Mouse (Mus musculus) spleen, adult 12 weeks (tissue): ENCODE measurements around the gene Kcnk7.
A peak's percentile ranks its signal among the peaks of the same experiment; 100 is the strongest.
"Not testable (repeated sequence)": the region's sequence is repeated elsewhere in the genome, so short reads cannot be mapped to it uniquely, and the experiment has no call there.

Experiments used
- DNase-seq: peaks from one replicate; pipeline ENCODE4 v3.0.0; 2022; ENCODE audit warnings: low spot score

Gene Kcnk7

GRCm38 (mm10) chr19:5704163-5704800, at the start of gene Kcnk7:
Gene Kcnk7, plus strand, starts transcription at chr19:5704367.
- DNase-seq = peak; percentile 59

DNA sequence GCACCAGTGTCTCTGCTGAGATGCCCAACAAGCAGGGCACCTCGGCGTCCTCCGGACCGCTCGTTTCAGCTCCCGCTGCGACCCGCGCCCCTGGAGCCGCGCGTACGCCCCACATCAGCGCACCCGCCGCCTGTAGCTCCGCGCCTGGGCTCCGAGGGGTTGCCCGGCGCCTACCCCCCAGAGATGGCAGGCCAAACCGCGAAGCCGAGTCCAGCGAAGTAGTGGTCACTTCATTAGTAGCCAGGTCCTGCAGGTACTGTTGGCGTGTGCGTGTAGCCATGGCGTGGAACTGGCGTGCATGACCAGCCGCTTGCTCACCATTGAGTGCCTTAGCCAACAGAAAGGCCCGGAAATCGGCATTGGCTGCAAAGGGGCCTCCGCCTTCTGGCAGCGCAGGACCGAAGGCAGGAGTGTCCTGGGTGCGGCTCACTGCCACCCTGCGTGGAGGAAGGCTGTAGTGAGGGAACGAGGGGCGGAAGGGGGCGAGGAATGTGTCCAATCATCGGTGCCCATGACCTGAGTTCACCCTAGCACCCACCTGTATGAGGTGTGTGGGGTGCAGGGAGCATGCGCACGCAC, 49.4 kb upstream of the Kcnk7 start:
- DNase-seq = no peak

GRCm38 (mm10) chr19:5660942-5661751, 43.0 kb upstream of the Kcnk7 start:
- peak; percentile 33 for DNase-seq

DNA sequence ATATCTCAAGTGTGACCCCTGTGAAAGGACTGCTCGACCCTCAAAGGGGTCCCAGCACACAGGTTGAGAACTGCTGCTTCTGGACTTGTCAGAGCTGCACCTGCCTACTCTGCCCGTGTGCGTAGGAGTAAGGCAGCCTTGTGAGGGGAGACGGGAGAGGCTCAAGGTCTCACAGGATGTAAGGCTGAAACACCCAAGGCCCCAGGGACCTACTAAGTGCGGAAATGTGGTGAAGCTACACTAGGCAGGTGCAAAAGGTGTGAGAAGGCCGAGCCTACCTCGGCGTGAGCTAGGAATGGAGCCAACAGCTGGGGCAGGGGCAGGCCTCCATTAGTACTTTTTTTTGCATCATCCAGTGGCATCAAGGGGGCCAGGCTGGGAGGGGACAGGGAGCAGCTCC, 41.9 kb upstream of the Kcnk7 start:
- peak; percentile 40 for DNase-seq

DNA sequence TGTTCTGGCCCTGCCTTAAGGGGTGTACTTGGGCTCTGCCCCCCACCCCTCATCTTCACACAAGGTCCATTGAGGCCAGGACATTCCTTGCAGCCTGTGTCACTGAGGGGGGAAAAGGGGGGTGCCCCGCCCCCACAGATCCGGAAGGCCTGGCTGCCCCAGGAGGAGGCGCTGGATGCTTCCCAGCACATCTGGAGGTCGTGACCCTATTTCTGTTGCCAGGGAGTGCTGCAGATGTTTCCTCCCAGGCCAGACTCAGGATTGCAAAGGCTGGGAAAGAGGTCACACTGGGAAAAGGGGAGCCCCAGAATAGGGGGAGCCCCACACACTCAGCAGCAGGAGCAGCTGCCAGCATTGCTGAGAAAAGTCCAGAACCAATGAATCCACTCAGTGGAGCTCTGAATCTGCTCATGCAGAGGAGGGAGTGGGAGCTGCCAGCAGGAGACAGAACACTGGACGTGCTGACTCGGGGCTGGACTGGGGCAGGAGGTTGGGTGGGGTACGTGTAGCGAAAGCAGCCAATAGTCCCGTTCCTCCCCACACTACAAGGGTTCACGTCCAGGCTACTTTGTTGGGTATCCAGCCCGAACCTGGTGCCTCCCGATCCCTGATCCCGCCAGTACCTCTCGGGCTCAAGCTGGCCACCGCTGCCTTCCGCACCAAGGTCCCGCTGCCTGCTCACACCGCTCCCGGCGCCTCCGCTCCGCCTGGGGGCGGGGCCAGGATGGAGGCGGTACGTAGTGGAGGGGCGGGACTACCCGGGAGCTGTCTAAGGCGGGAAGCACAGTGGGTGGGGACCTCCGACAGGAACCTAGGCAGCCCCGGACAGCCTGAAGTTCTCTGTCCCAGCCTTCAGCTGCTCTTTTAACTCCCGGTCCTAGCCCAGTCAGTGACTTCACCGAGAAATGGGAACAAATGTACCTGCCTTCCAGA, 40.9 kb upstream of the Kcnk7 start, which contains the start of gene Sipa1:
Gene Sipa1, minus strand, starts transcription at position 727 of the 933 bp plus-strand sequence.
- DNase-seq = peak; percentile 98

DNA sequence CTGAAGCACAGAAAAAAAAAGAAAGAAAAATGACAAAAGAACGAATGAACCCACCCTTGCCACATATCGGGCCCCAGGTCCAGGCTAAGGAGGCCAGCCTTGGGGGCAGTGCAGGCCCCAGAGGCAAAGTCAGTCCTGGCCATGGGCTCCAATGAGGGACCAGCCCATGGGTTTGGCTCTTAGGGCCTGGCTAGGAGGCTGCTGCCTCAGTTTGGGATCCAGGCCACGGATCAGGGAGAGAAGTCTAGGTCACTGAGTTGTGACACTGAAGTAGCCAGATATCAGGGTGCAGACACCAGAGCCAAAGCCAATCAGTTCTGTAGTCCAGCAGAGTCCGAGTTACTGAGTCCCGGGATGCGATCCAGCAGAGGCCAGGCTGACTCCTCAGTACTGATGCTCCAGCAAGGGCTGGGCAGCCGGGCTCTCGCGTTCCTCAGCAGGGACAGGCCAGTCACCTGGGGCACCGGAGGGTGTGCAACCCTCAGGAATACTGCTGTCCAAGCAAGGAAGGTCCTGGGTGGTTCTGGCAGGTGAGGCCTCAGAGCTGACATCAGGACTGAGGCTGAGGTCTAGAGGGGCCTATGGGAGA, 39.4 kb upstream of the Kcnk7 start:
- DNase-seq = no peak

- DNase-seq = peak; percentile 73
Measured at GRCm38 (mm10) chr19:5665465-5665864, 38.7 kb upstream of the Kcnk7 start.

- no peak for DNase-seq
Measured at GRCm38 (mm10) chr19:5666386-5666785, 37.8 kb upstream of the Kcnk7 start.

DNA sequence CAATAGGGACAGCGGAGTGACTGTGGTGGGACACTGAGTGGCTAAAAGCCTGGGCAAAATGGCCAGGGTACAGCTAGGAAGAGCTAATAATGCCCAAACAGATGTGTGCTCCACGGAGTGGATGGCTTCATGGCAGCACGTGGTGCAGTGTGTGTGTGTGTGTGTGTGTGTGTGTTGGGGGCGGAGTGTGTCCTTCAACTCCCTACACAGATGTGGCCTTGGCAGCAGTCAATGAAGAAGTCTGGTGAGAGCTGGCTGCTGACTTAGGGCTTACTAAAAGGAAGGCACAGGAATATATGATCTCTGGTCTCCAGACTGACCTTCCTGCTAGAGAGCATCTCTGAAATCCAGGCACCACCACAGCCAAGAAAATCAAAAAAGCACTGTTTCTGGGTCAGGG, 35.8 kb upstream of the Kcnk7 start:
- no peak for DNase-seq

DNA sequence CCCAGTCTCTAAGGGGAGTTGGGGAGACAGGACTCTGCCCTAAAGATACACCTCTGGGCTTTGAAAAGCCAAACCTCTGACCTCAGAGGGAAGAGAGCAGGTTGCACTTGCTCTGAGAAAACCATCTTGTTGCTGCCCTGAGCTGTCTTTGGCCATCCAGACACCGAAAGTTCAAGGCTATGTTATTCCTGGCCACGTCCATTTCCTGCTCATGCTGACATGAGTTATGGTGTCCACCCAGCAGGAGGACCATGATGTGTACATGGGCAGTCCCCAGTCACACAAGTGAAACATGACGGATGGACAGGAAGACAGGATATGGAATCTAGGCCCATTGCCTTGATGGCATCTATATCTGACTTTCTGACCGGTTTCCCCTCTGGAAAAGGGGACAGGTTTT, 23.7 kb upstream of the Kcnk7 start:
- no peak for DNase-seq

DNA sequence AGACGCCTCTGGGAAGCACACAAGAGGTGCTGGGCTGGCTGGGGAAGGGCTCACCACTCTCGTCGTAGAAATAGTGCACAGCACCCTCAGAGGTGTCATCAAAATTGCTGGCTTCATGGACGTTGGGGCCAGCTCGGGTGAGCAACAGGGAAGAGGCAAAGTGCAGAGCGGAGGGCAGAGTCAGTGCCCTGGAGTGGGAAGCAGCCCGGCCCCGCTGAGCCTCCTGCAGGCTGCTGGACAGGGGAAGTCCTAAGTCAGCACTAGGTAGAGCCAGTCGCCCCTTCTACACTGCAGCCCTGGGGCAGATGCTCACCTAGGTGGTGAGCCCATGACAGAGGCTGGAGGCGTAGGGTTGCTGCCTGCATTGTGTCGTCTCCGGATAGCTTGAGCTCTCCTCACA, 19.9 kb upstream of the Kcnk7 start:
- DNase-seq = no peak

DNA sequence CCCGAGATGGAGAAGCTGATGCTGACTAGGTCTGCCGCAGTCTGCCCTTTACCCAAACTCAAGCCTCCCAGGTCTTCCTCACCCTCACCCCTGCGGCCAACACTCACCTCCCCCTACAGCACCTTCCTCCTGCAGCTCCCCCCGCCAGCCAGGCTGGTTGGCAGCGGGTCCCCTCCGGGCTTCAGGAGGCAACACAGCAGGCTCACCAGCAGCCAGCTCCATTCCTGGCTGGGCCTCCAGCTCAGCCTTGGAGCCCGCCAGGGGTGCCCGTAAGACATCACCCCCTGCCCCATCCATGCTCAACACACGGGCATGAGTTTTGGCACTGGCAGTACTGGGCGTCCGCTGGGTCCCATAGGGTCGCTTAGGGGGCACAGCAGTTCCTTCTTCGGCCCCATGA, 19.2 kb upstream of the Kcnk7 start:
- no peak for DNase-seq

DNA sequence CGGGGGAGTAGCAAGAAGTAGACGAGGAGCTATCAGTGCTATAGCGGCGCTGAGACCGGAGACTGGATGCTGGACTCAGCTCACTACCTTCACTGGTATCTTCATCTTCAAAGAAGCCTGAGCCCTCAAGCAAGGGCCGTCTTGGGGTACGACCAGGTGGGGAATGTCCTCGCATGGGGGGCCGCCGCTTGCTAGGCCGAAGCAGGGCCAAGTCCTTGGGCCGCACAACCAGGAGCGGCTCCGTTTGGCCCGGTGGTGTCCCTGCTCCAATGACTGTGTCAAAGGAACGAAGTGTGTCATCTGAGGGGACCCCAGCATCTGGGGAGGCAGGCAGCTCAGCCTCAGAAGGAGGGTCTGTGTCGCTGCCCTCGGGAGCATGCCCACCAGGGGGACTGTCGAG, 18.7 kb upstream of the Kcnk7 start:
- no peak for DNase-seq

DNA sequence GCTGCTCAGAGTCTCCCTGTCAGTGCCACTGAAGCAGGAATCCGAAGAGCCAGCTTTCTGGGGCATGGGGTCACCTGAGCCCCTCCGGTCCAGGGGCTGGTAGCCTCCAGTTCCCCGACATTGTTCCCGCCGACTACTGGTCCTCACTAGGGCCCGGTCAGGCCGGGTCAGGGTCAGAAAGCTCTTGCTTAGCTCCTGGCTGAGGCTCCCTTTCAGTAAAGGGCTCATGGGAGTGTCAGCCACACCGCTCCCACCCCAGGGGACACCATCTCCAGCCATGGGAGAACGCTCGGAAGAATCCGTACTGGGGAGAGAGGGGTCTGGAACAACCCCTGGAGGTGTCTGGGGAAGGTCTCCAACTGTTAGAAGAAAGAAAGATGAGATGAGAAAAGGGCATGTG, 18.3 kb upstream of the Kcnk7 start:
- no peak for DNase-seq

- no peak for DNase-seq
Measured at GRCm38 (mm10) chr19:5686437-5686836, 17.7 kb upstream of the Kcnk7 start.

GRCm38 (mm10) chr19:5686954-5687353, 17.2 kb upstream of the Kcnk7 start:
- DNase-seq = not testable (repeated sequence)

- no peak for DNase-seq
Measured at GRCm38 (mm10) chr19:5687738-5688137, 16.4 kb upstream of the Kcnk7 start.

DNA sequence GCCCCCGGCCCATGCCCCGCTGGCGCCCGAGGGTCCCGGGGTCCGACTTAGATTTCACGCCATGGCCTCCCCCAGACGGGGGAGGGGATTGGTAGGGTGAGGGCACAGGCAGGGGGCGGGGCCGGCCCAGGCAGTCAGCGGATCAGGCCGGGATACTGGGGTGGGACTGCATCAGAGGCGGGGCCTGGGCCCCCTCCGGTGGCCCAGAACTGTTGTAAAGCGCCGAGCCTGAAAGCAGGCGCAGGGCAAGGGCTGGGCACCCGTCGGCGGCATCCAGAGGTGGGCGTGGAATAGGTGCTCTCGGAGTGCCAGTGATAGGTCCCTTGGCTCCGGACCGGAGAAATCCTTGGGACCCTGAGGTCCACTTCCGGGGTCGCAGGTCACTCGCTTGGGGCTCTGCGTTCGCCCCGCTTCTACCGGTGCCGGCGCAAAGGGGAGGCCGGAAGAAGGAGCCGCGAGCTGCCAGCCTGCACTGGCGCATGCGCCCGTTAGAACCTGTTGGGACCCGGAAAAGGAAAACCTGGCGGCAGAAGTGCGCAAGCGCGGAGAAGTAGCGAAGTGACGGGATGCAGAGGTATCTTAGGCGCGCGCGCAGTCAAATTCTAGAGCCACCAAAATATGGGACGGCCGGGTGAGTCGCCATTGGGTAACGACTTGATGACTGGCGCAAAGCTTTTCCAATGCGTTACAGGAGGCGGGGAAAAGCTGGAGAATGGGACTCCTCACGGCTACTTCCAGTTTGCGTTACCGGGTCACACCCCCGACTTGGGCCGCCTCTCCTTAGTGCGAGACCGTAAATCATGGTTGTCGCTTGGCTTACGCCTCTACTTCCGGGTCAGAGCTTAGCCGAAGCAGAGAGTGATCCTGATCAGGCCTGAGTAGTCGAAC, 15.7 kb upstream of the Kcnk7 start, which contains the start of the genes Map3k11 and Pcnx3:
Gene Map3k11, plus strand, starts transcription at position 543 of the 888 bp plus-strand sequence.
Gene Pcnx3, minus strand, starts transcription at position 709 of the 888 bp plus-strand sequence.
- peak; percentile 90 for DNase-seq

- DNase-seq = no peak
Measured at GRCm38 (mm10) chr19:5689088-5689428, 15.1 kb upstream of the Kcnk7 start.

GRCm38 (mm10) chr19:5689565-5690342, 14.4 kb upstream of the Kcnk7 start:
- DNase-seq = peak; percentile 80
